In genomic region chr5:123035564-123035963, GRCm38 (mm10) we compare ENCODE assay signal across 10 mouse cellular contexts. TPM values are rescaled to one million over a fixed set of nuclear protein-coding genes. Genes with fewer than 3 reads are reported as not detected.
DNase-seq lines count a peak whose midpoint lies in the region; ATAC-seq and TF ChIP-seq lines count a peak whose summit lies in the region.
"Had no signal": no experiment of that assay in that cellular context is flagged by ENCODE, and none has a peak within 500 bp of the region (broad histone marks: within the 10 kb centered on the region; RNA-seq: fewer than 3 reads in every experiment).

No protein-coding gene starts in this region.

- TF ChIP-seq EP300 in liver, embryonic 14.5 days (IDR thresholded peaks at IDR 0.05; ENCODE audit: low read depth) = no peak

- peak overlapping the region; percentile 46; the same call in 1 of the 2 replicates for H3K27ac ChIP-seq in intestine, embryonic 15.5 days
- H3K27ac ChIP-seq in liver, embryonic 14.5 days = peak overlapping the region; percentile 10; the same call in 1 of the 2 replicates
- H3K27ac ChIP-seq in hindbrain, embryonic 10.5 days = no peak overlapping the region
- no peak overlapping the region for H3K27ac ChIP-seq in forebrain, embryonic 11.5 days (ENCODE audit: low read depth, low read length)
- H3K27ac ChIP-seq: embryonic facial prominence, embryonic 13.5 days; midbrain, embryonic 12.5 days had no signal

- 23% methylated on average over 6 of the region's 6 CpGs for WGBS in intestine, embryonic 15.5 days
- 22% methylated on average over 6 of the region's 6 CpGs for WGBS in liver, embryonic 14.5 days (ENCODE audit: insufficient replicate concordance)
- WGBS in hindbrain, embryonic 10.5 days = 36% methylated on average over 6 of the region's 6 CpGs
- WGBS in forebrain, embryonic 11.5 days = 44% methylated on average over 6 of the region's 6 CpGs

- H3K9me3 ChIP-seq in intestine, embryonic 15.5 days = no peaks in the 10 kb centered on the region
- no peaks in the 10 kb centered on the region for H3K9me3 ChIP-seq in liver, embryonic 14.5 days (ENCODE audit: control insufficient read depth, low read length)
- 0 out of 2 replicates have a peak, but pooled peaks cover 3% of the 10 kb centered on the region for H3K9me3 ChIP-seq in hindbrain, embryonic 10.5 days
- H3K9me3 ChIP-seq in forebrain, embryonic 11.5 days (ENCODE audit: control insufficient read depth, low read length) = no peaks in the 10 kb centered on the region
- H3K9me3 ChIP-seq: embryonic facial prominence, embryonic 13.5 days; midbrain, embryonic 12.5 days had no signal

- peak; percentile 86 for ATAC-seq in intestine, embryonic 15.5 days
- ATAC-seq in liver, embryonic 14.5 days (ENCODE audit: insufficient read depth) = peak; percentile 69
- ATAC-seq in forebrain, embryonic 11.5 days (replicated peaks; ENCODE audit: low FRiP score) = no peak

- no peak for TF ChIP-seq CTCF in liver, embryonic 14.5 days (IDR thresholded peaks at IDR 0.05; ENCODE audit: low read depth)

- DNase-seq in thymus, postnatal 4 days = peak; percentile 32
- no peak for DNase-seq in thymus, adult 18-20 months
- peak in 2 of 3 experiments; percentile 60 to 62 for DNase-seq in liver, embryonic 14.5 days (ENCODE audit: low read depth in 3 of 3, low spot score in 3 of 3)
- DNase-seq in frontal cortex, postnatal 25 days (ENCODE audit: low spot score in 2 of 2) = no peak
- DNase-seq in hindbrain, embryonic 10.5 days (ENCODE audit: low spot score) = no peak
- DNase-seq in forebrain, embryonic 11.5 days (ENCODE audit: low spot score) = no peak

- H3K36me3 ChIP-seq in intestine, embryonic 15.5 days = no peaks in the 10 kb centered on the region
- H3K36me3 ChIP-seq in liver, embryonic 14.5 days (replicated peaks; ENCODE audit: control insufficient read depth, insufficient read depth, low read depth) = no peaks in the 10 kb centered on the region
- peaks cover 17% of the 10 kb centered on the region for H3K36me3 ChIP-seq in hindbrain, embryonic 10.5 days
- no peaks in the 10 kb centered on the region for H3K36me3 ChIP-seq in forebrain, embryonic 11.5 days (ENCODE audit: control insufficient read depth, insufficient read depth, low read length)

- H3K4me1 ChIP-seq in intestine, embryonic 15.5 days (replicated peaks) = peaks cover 8% of the 10 kb centered on the region
- peaks cover 14 to 26% of the 10 kb centered on the region in 2 experiments for H3K4me1 ChIP-seq in liver, embryonic 14.5 days (replicated peaks; ENCODE audit: control insufficient read depth in 2 of 2, insufficient read depth in 2 of 2, low read length in 1 of 2)
- peaks cover 20% of the 10 kb centered on the region for H3K4me1 ChIP-seq in hindbrain, embryonic 10.5 days (replicated peaks)
- H3K4me1 ChIP-seq in forebrain, embryonic 11.5 days (replicated peaks; ENCODE audit: control insufficient read depth, insufficient read depth, low read length) = no peaks in the 10 kb centered on the region

- no peaks in the 10 kb centered on the region for H3K27me3 ChIP-seq in intestine, embryonic 15.5 days (replicated peaks)
- H3K27me3 ChIP-seq in liver, embryonic 14.5 days (ENCODE audit: control insufficient read depth, insufficient read depth, low read length) = no peaks in the 10 kb centered on the region
- H3K27me3 ChIP-seq in hindbrain, embryonic 10.5 days (ENCODE audit: insufficient read depth, poor library complexity, severe bottlenecking) = no peaks in the 10 kb centered on the region
- H3K27me3 ChIP-seq in forebrain, embryonic 11.5 days (ENCODE audit: control insufficient read depth, insufficient read depth, low read length) = no peaks in the 10 kb centered on the region
- H3K27me3 ChIP-seq: embryonic facial prominence, embryonic 13.5 days had no signal

- no peak overlapping the region for H3K9ac ChIP-seq in intestine, embryonic 15.5 days
- H3K9ac ChIP-seq in liver, embryonic 14.5 days (replicated peaks) = peak overlapping the region; percentile 37; the same call in 1 of the 2 replicates
- no peak overlapping the region for H3K9ac ChIP-seq in forebrain, embryonic 11.5 days (ENCODE audit: low read length)
- H3K9ac ChIP-seq: embryonic facial prominence, embryonic 13.5 days; midbrain, embryonic 12.5 days had no signal

- no peak overlapping the region; the same call in 1 of the 2 replicates for H3K4me2 ChIP-seq in intestine, embryonic 15.5 days (replicated peaks)
- H3K4me2 ChIP-seq in liver, embryonic 14.5 days (ENCODE audit: low read depth) = peak overlapping the region; percentile 34
- no peak overlapping the region for H3K4me2 ChIP-seq in forebrain, embryonic 11.5 days (ENCODE audit: low read depth, low read length, severe bottlenecking)
- H3K4me2 ChIP-seq: embryonic facial prominence, embryonic 13.5 days; midbrain, embryonic 12.5 days had no signal

- H3K4me3 ChIP-seq in intestine, embryonic 15.5 days (replicated peaks) = no peak overlapping the region
- no peak overlapping the region for H3K4me3 ChIP-seq in liver, embryonic 14.5 days (ENCODE audit: insufficient read depth in 1 of 2, low read depth in 2 of 2, low read length in 2 of 2)
- H3K4me3 ChIP-seq in hindbrain, embryonic 10.5 days = no peak overlapping the region
- no peak overlapping the region for H3K4me3 ChIP-seq in forebrain, embryonic 11.5 days (ENCODE audit: low read depth, low read length)
- H3K4me3 ChIP-seq: embryonic facial prominence, embryonic 13.5 days; midbrain, embryonic 12.5 days had no signal

RNA-seq across cellular contexts. Expression of gene Morn3, which starts 11.3 kb away (rescaled TPM):
- polyA plus RNA-seq in intestine, embryonic 15.5 days (2015; fragmentation: Nextera tagmentation; extraction: Ambion mirVana) = 0.45 TPM in 1 of 2 replicates, not detected in the other
- not detected in 2 replicates for polyA plus RNA-seq in liver, embryonic 14.5 days (2012; rRNA removed)
- not detected in 2 replicates for polyA plus RNA-seq in liver, embryonic 14.5 days (2014; fragmentation: Nextera tagmentation; extraction: Ambion mirVana)
- polyA plus RNA-seq in hindbrain, embryonic 10.5 days (2016; fragmentation: Nextera tagmentation; extraction: Ambion mirVana) = 0.50 and 2.4 TPM in 2 replicates
- not detected in 2 replicates for polyA plus RNA-seq in forebrain, embryonic 11.5 days (2014; fragmentation: Nextera tagmentation; extraction: Ambion mirVana)
- polyA plus RNA-seq: embryonic facial prominence, embryonic 13.5 days; midbrain, embryonic 12.5 days; spleen, adult 2 months had no signal

RNA-seq across cellular contexts. Expression of gene Orai1, which starts 20.7 kb away (rescaled TPM):
- polyA plus RNA-seq in intestine, embryonic 15.5 days (2015; fragmentation: Nextera tagmentation; extraction: Ambion mirVana) = 18.9 and 19.3 TPM in 2 replicates
- polyA plus RNA-seq in liver, embryonic 14.5 days (2012; rRNA removed) = 7.4 and 9.2 TPM in 2 replicates
- 6.3 and 8.1 TPM in 2 replicates for polyA plus RNA-seq in liver, embryonic 14.5 days (2014; fragmentation: Nextera tagmentation; extraction: Ambion mirVana)
- polyA plus RNA-seq in hindbrain, embryonic 10.5 days (2016; fragmentation: Nextera tagmentation; extraction: Ambion mirVana) = 10.2 and 11.3 TPM in 2 replicates
- 9.6 and 9.8 TPM in 2 replicates for polyA plus RNA-seq in forebrain, embryonic 11.5 days (2014; fragmentation: Nextera tagmentation; extraction: Ambion mirVana)

RNA-seq across cellular contexts. Expression of gene Tmem120b, which starts 32.7 kb away (rescaled TPM):
- polyA plus RNA-seq in intestine, embryonic 15.5 days (2015; fragmentation: Nextera tagmentation; extraction: Ambion mirVana) = 8.4 and 10.1 TPM in 2 replicates
- polyA plus RNA-seq in liver, embryonic 14.5 days (2012; rRNA removed) = 17.7 and 19.0 TPM in 2 replicates
- 18.0 and 18.1 TPM in 2 replicates for polyA plus RNA-seq in liver, embryonic 14.5 days (2014; fragmentation: Nextera tagmentation; extraction: Ambion mirVana)
- polyA plus RNA-seq in hindbrain, embryonic 10.5 days (2016; fragmentation: Nextera tagmentation; extraction: Ambion mirVana) = 12.9 and 13.4 TPM in 2 replicates
- polyA plus RNA-seq in forebrain, embryonic 11.5 days (2014; fragmentation: Nextera tagmentation; extraction: Ambion mirVana) = 7.3 and 9.3 TPM in 2 replicates

RNA-seq across cellular contexts. Expression of gene Kdm2b, which starts 45.9 kb away (rescaled TPM):
- polyA plus RNA-seq in intestine, embryonic 15.5 days (2015; fragmentation: Nextera tagmentation; extraction: Ambion mirVana) = 27.2 and 29.4 TPM in 2 replicates
- polyA plus RNA-seq in liver, embryonic 14.5 days (2012; rRNA removed) = 8.1 and 10.0 TPM in 2 replicates
- polyA plus RNA-seq in liver, embryonic 14.5 days (2014; fragmentation: Nextera tagmentation; extraction: Ambion mirVana) = 11.7 and 12.3 TPM in 2 replicates
- polyA plus RNA-seq in hindbrain, embryonic 10.5 days (2016; fragmentation: Nextera tagmentation; extraction: Ambion mirVana) = 84.6 and 92.4 TPM in 2 replicates
- 78.0 and 92.4 TPM in 2 replicates for polyA plus RNA-seq in forebrain, embryonic 11.5 days (2014; fragmentation: Nextera tagmentation; extraction: Ambion mirVana)

Comparison
In these comparisons a context has a peak if more than half of its experiments do, and no peak if none do; other contexts are left out.
1. DNase-seq: peak in thymus, postnatal 4 days (single experiment) and liver, embryonic 14.5 days (2 of 3); none in thymus, adult 18-20 months (0 of 2), frontal cortex, postnatal 25 days (0 of 2), hindbrain, embryonic 10.5 days (single experiment) and forebrain, embryonic 11.5 days (single experiment).
2. H3K27ac ChIP-seq: peak in intestine, embryonic 15.5 days (single experiment) and liver, embryonic 14.5 days (single experiment); none in hindbrain, embryonic 10.5 days (single experiment) and forebrain, embryonic 11.5 days (single experiment).